Mouse (Mus musculus) gonadal fat pad, adult 2 months (tissue): ENCODE data around the gene C2. TPM values are rescaled to one million over a fixed set of nuclear protein-coding genes. Genes with fewer than 3 reads are reported as not detected.
"Not testable (repeated sequence)": the region's sequence is repeated elsewhere in the genome, so short reads cannot be mapped to it uniquely, and the experiment has no call there.

Experiments used
- DNase-seq: peaks from one replicate; pipeline ENCODE4 v3.0.0-alpha.2; 2012; ENCODE audit warnings: low read depth
- polyA plus RNA-seq: library from polyadenylated mRNA; depleted of rRNA; stranded (reverse); fragments of >200 nt; gene quantifications from 2 replicates; pipeline ENCODE4 v1.2.3, GENCODE M21; 2012

The C2 gene
- polyA plus RNA-seq, 1 experiment: 69.0 TPM

GRCm38 (mm10) chr17:34911945-34912351 lies 13.9 kb upstream of the C2 start:
- DNase-seq: no peak

GRCm38 (mm10) chr17:34910982-34911381 lies 12.9 kb upstream of the C2 start:
- DNase-seq: no peak

- DNase-seq: no peak
Observed at GRCm38 (mm10) chr17:34902895-34903294, 4.8 kb upstream of the C2 start.

- DNase-seq: not testable (repeated sequence)
Observed at GRCm38 (mm10) chr17:34901948-34902347, 3.9 kb upstream of the C2 start.

- DNase-seq: not testable (repeated sequence)
Observed at GRCm38 (mm10) chr17:34900826-34901225, 2.8 kb upstream of the C2 start.

- no peak for DNase-seq
Observed at GRCm38 (mm10) chr17:34899890-34900243, 1.8 kb upstream of the C2 start.

GRCm38 (mm10) chr17:34899053-34899889 lies 1.2 kb upstream of the C2 start:
- no peak for DNase-seq

- no peak for DNase-seq
Observed at GRCm38 (mm10) chr17:34898706-34899052, 614 bp upstream of the C2 start.

GRCm38 (mm10) chr17:34897373-34898159 lies 499 bp downstream of the C2 start:
- no peak for DNase-seq

GRCm38 (mm10) chr17:34896366-34896765 lies 1.7 kb downstream of the C2 start:
- DNase-seq: no peak

- no peak for DNase-seq
Observed at GRCm38 (mm10) chr17:34895724-34896123, 2.3 kb downstream of the C2 start.

GRCm38 (mm10) chr17:34894801-34895530 lies 3.1 kb downstream of the C2 start:
- no peak for DNase-seq

GRCm38 (mm10) chr17:34894074-34894597 lies 3.9 kb downstream of the C2 start:
- DNase-seq: no peak

GRCm38 (mm10) chr17:34893072-34893824 lies 4.8 kb downstream of the C2 start:
- no peak for DNase-seq

GRCm38 (mm10) chr17:34891377-34891776 lies 6.7 kb downstream of the C2 start:
- DNase-seq: no peak

GRCm38 (mm10) chr17:34890074-34890743 lies 7.9 kb downstream of the C2 start:
- no peak for DNase-seq

GRCm38 (mm10) chr17:34887942-34888341 lies 10.1 kb downstream of the C2 start:
- no peak for DNase-seq

GRCm38 (mm10) chr17:34885615-34886014 lies 12.4 kb downstream of the C2 start:
- DNase-seq: no peak

GRCm38 (mm10) chr17:34884704-34885103 lies 13.4 kb downstream of the C2 start:
- DNase-seq: no peak

- DNase-seq: no peak
Observed at GRCm38 (mm10) chr17:34883332-34883731, 14.7 kb downstream of the C2 start.
